Mouse (Mus musculus) c-Kit-positive CD71-negative TER-119-negative erythroid progenitor cells, embryonic 14.5 days (primary cell): ENCODE measurements around the gene Fgfr2.

Experiments
- DNase-seq: peaks from one replicate; pipeline ENCODE4 v3.0.0-alpha.2; 2013; ENCODE audit warnings: low read depth

Gene Fgfr2

DNA sequence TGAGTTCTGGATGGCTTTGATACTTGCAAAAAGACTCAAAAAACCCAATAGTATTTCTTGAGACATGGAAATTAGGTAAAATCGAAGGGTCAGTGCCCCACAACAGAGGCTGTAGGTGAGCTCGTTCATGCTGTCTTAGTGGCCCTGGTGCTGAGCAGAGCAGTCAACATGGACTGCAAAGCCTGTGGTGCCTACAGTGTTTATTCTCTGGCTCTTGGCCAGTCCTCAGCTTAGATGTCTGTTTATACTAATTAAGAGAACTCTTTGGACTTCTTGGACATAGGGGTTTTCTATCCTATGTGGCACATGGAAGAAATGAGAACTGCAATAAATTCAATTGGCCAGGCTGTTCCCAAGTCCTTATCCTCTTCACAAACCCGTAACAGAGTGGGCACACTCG is 2811.8 kb downstream of the Fgfr2 start:
- DNase-seq, result no peak

DNA sequence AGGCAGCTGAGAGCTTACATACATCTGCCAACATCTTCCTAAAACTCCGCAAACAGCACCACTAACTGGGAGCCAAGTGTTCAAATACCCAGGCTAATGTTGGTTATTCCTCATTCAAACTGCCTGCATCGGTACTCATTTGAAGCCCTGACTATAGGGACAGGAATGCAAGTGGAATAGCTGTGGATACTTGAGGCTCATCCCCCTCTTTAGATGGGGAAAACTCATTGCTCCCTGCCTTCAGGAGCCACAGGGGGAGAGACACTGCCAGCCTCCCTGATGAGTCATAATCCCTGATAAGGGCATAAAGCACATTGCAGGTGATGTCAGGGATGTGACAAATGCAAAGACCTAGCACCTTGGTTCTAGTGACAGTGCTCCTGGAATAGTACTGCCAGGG is 2814.0 kb downstream of the Fgfr2 start:
- DNase-seq, result no peak

DNA sequence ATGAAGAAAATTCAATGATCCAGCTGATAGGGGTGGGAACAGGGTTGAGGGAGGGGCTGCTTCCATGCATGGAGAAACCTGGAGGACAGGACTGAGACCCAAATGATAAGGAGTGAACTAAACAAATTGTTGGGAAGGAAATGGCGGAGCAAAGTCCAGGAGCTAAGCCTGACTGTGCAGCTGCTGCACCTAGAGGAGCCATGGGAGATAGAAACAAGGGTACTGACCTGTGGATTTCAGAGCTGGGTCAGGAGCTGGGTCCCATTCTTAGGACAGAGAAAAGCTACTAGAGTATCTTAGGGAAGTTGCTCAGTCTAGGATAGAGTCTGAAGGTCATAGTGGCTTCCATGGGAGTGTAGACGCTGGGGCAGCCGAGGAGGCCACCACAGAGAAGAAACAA is 2816.1 kb downstream of the Fgfr2 start:
- DNase-seq, result no peak

DNA sequence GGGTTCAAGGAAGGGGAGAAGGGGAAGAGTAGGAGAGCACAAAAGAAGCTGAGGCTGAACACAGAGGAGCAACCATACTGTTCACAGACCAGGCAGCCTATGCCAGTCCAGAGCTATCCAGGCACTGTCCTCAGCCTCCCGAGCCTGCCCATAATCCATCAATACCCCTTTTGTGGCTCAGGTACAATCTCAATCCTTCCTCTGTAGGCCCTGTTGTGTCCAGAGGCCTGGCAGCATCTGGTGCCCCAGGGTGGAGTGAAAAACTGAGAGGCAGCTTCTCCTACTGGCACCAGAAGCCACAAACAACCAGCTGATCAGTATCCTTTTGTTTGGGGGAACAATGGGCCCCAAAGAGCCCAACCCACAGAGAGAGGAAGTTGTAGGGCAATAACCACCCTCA is 2818.5 kb downstream of the Fgfr2 start:
- no peak for DNase-seq

DNA sequence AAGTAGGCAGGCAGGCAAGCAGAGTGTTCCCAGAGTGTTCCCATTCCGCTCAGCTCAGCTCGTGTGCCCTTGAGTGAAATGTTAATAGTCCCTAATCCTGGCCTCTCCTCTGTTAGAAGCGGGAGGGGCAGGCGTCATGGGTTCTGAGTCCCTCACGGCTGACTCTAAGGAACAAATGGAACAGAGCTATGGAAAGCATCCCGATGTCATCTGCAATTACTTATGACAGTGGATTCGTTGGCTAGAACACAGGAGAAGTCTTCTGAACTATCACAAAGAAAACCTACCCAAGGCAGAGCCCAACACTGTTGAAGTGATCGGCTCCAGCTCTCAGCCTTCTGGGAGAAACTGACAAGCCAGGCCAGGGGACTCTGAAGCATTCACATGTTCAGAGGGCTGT is 2819.7 kb downstream of the Fgfr2 start:
- no peak for DNase-seq

DNA sequence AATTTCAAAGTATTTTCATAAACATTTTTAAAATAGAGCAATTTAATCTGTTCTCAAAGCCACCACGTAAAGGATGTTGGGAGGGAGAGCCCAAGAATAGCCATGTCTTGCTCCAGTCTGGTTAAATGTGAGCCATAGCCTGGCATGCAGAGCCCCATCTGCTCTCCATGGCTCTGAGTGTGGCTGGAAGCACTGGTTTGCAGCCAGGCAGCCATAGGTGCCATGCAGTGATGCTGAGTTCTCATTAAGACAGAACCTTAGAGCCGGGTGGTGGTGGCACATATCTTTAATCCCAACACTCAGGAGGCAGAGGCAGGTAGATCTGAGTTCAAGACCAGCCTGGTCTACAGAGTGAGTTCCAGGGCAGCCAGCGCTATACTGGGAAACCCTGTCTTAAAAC is 2822.5 kb downstream of the Fgfr2 start:
- no peak for DNase-seq

DNA sequence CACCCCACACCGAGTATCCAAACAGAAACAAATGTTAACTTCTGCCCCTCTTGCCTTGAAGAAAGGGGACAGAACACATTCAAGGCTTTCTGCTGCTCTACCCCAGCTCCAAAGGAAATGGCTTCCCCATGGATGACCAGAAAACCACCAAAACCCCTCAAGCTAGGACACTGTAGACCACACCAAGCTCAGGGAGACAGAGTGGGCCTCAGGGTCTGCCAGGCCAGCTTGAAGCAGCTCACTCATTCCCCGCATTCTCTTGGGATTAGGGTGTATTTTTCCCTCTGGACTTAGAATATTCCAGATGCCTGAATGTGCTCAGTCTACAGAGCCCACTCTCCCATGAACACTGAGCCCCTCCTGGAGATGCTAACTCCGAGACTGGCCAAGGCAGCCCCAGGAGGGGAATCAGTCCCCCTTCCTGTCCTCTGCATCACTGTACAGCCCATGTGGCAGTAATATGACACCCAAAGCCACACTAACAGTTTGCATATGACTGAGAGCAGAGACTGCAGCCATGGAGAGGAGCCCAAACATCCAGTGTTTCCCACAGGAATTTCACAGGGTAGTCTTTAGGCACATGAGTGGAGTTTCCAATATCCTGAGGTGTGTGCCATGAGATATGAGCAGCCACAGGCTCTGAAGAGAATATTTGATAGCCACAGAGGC is 2824.1 kb downstream of the Fgfr2 start:
- DNase-seq, result no peak

DNA sequence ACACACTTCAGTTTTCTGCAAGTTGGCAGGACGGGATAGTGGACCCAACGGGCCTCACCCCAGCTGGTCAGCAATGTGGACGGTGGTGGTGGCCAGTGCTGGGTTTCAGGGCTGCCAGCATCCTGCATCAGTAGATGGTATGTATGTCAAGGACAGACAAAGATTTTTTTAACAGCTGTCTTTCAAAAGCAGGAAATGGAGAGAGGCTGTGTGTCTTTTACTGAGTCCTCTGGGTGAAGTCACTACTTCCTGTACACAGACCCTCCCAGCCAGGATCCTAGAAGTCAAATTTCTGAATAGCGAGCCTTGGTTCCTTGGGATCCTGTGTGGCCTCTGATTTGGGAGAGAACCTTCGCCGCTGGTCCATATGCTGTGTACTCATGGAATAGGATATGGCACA is 2832.0 kb downstream of the Fgfr2 start:
- DNase-seq, result no peak

DNA sequence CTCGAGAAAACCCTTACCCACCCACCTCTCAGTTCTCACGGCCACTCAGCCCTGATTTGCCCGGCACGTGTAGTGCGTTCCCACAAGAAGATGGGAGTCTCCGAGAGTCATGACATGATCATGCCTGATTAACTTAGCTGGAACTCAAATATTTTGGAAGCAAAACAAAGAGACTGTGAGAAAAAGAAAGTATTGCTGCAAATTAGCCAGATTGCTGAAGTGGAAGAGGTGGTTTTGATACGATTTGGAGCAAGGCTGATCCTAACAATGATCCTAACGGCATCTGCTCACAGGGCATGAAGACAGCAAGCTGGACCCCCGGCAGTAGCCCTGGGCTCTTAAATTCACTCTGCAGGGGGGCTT is 2833.7 kb downstream of the Fgfr2 start:
- no peak for DNase-seq

DNA sequence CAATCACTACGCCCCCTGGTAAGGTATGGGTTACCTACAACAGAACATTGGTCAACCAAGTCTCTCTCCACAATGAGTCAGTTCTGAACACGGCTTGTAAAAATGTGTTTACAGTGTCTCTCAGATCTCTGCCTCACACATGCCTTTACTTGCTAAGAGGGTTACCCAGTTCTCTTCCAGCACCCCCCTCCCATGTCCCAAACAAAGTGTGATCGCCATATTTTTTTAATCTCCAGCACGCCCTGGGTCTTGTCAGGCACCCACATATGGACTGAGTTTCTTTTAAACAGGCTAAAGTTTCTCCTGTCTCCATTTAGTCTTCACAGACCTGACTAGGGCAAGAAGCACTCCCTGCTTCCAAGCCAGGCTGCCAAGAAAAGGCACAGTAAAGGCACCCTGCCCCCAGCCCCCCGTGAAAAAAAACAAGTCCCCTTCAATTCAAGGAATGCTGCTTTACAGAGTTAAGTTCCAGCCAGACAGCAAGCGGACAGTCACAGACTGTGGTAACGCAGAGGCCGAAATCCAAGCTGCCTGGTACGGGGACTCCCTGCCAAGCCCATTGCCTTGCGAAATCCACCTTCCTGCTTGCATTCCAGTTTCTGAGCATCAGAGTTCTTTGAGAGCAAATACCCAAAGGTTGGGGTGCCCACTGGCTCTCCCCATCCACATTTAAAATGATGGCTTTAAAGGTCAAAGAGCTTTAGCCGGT is 2834.3 kb downstream of the Fgfr2 start:
- no peak for DNase-seq

DNA sequence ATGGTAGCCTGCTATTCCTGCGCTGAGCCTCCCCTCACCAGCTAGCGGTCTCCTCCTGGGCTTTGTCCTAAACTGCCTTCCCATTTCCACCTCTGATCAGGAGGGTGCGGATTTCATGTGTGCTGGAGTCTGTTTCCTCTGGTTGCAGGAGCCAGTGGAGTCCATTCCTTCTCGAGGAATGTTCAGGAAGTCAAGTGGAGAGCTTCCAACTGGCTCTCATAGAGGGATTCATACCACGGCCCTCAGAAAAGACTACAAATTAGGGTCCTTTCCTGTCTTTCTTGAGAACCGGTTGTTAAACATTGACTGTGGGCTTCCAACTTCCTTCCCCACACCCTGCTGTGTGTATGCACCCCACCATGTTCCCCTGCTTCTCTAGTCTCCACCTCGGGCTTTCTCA is 2834.9 kb downstream of the Fgfr2 start:
- DNase-seq, result no peak

DNA sequence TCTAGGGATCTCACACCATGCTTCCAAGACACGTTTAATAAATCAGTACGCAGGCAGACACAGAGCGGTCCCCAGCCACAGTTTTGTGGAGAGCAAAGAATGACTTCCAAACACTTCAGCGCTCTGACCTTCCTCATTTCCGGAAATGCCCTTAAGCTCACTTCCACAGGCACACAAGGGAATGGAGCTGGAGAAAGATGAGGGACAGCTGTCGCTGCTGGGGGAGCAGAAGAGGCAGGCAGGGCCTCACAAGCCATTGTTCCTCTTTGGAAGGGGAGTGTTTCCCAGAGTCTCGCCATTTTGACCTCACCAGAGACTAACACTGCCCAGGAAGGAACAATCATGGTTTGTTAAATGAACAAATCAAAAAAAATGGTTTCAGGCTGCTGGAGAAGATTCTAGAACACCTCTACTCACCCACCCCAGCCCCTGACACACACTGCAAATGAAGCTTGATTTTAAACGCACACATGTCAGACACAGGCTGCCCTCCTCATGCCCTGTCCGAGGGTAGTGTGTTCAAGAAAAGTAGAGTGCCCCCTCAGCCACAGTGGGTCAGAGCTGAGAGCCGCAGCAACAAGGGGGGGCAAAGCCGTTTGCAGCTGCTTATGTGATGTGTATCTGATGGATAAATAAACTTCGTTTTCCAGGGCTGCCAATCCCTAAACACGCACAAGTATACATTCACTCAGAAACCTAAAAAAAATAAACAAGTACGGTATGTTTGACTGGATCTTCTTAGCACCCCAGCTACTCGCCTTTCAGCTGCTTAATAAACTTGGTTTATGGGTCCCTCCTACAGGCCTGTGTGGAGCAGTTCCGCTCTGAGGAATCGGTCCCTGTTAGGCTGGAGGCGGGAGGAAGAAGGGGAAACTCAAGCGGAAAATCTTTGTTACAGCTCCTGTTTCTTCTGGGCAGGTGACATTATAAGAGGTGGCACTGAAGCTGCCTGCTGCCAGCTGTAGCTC is 2844.1 kb downstream of the Fgfr2 start:
- no peak for DNase-seq

DNA sequence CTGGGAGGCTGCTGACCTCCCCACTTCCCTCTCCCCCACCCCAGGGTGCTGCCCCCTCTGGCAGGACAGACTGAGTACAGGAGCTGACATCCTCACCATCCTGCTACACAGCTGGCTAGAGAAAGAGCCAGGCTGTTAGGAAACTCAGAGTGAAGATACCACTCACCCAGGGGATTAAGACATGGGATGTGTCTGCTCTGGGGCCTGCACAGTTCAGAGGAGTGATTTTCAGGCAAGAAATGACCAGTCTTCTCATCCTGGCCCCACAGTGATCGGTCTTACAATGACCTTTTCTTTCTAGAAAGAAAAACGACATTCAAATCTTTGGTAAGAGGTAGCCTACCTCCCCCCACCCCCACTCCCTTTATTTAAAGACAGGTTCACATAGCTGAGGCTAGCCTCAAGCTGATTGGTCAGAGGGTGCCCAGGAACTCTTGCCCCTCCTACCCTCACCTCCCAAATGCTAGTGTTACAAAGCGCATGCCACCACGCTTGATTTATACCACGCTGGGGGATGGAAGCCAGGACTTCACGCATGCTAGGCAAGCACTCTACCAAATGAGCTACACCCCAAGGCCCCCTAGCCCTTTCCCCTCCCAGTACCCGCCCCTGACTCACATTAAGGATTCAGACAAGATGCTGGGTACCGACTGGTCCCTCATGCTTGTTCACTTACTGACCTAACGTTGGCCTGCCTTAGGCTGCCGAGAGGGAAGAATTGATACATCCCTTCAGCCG is 2845.0 kb downstream of the Fgfr2 start:
- no peak for DNase-seq

DNA sequence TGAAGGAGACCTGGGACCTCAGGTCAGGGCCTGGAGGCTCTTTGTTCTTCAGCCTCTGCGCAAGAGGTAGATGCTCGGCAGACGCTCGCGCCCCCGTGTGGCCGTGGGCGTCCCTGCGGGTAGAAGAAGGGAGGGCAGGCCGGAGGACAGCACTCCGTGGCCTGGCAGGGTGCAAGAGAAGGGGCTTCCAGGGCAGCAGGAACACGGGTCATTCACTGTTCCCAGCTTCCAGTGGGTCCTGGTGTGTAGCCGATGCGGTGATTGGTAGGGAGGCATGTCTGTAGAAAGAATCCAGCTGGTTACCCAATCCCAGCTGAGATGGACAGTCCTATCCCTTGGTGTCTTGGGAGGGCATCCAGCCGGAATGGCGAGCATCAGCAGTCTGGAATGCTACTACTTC is 2849.9 kb downstream of the Fgfr2 start:
- no peak for DNase-seq

DNA sequence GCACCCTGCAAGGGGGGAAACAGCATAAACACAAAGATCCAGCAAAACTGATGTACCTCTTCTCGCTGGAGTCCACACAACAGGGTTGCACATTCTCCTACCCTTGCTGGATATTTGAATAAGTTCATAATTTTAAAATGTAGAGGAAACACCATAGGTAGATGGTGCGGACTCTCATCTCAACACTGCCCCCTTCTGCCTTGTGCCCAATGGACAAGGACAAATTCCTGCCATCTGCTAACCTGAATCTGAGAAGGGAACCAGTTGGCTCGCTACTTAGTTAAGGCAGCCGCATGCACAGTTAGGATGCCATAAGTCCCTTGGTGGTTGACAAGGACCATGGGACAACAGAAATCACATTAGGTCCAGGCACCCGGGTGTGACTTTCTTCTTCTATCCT is 2852.3 kb downstream of the Fgfr2 start:
- no peak for DNase-seq

DNA sequence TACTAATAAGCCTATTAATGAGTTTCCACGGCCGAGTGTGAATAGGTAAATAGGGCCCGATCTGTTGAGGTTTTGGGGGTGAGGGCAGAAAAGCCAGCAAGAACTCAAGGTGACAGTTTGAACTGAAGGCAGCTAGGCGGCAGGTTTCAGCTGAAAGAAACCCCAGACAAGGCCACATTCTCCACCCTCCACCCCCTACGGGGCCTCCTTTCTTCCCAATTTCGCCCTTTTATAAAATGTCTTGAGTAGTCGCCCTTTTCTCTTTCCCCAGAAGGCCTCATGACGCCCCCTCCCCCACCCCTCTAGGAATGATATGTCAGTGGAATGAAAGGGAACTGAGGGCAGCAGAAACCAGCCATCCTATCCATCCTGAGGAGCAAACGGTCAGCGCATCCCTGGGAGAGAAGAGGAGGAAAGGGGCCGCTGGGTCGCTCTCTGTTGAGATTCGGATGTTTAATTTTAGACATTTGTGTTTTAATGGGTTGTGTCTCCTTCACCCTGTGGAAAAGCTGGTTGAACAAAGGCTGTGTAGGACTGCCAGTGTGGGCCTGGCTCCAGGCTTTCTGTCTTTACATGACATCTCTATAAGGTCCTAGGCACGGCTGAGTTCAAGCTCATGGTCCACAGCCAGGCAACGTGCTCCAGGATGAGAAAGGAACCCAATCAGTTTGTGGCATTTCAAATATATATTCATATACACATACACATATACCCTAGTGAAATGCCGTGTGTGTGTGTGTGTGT is 2853.9 kb downstream of the Fgfr2 start:
- no peak for DNase-seq

DNA sequence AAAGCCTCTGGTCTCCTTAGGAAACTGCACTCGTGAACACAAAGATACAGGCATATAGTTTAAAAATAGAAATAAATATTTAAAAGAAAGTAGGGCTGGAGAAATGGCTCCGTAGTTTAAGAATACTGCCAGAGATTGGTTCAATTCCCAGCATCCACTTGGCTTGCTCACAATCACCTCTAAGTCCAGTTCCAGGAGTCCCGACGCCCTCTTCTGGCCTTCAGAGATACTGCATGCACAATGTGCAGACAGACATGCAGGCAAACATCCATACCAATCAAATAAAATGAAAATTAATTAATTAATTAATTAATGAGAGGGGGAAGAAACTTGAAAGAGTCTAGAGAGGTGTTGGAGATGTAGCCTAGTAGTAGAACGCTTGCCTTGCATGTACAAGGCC is 2856.1 kb downstream of the Fgfr2 start:
- DNase-seq, result no peak

DNA sequence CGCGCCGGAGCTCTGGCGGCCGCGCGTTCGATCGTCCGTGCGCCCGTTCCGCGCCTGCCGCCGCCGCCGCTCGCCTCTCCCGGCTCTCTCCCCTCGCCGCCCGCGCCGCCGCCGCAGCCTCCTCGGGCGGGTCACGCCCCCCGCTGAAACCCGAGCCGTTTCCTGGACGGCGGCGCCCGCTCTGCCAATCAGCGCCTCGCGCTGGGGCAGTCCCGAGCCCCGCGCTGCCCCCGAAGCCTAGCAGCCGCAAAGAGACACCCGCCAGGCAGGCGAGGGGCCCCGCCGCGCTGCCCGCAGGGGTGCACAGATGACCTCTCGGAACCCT is 2857.0 kb downstream of the Fgfr2 start:
- DNase-seq, result no peak

DNA sequence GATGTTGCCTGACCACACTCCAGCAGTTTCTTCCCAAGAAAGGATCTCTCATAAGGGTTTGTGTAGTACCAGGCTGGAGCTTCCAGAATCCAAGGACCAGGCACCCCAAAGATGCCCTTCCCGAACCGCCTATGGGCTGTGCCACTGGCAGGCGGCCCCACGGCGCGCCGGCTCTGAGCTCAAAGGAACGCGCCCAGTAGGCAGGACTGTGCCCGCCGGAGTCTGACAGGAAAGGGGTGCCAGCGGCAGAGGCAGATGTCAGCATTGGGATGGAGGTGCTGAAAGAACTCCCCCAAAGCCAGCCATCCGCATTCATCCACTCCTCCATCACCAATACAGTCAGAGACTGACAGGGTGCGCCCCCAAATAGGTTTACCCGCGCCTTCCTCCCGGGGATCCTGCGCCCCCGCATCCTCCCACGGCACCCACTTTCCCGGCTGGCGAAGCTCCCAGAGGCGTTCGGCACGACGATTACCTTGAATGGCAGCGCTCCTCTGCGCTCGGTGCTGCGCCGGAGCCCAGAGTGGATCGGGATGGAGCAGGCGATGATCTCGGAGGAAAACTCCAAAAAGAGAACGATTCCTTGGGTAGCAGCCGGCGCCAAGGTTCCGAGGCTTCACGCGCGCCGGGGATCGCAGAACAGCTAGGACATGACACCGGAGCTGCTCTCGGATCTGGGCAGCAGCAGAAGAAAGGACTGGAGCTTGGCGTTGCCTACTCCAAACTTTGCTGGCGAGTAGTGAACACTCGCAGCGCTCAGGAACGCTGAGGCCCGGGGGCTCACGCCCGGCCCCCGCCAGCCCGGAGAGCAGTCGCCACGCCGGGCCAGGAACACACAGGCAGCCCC is 2857.6 kb downstream of the Fgfr2 start:
- no peak for DNase-seq

DNA sequence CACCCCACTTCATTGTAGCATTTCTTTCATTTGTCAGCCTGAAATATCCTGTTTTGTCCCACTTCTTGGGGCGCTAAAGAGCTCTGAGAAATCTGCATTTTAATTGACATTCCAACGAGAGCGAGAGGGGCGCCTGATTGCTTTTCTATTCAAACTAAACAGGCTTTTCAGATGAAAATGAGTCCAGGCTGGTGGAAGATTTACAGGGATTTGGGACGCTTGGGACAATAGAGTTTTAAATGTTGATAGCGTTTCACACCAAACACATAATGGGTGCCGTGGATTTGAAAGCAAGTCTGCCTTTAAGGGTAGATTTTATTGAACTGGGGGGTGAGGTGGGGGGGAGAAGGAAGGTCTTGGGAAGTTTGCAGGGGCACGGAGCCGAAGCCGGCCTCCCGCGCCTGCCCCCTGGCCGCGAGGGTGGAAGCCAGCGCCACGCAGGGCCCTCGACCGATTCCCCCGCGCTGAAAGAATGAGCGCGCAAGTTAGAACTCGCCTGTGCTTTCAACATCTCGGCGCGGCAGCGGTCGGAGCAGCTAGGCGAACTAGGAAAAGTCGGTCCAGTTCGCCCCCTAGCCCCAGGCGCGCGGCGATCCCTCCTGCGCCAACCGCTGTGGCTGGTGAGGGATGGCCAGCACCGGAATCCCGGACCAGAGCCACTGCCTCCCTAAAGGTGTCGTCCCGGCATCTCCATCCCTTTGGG is 2858.4 kb downstream of the Fgfr2 start:
- DNase-seq, result no peak
